Mouse (Mus musculus) liver, adult 2 months (tissue): ENCODE measurements around the gene Rasl11a.

ENCODE experiments used
- CTCF ChIP-seq: fragments of 200-500 bp; IDR thresholded peaks from 2 replicates; pipeline ENCODE4 v1.5.1; 2011; ENCODE audit warnings: low read depth, low read length, control low read depth
- POLR2A ChIP-seq: fragments of 200-500 bp; IDR thresholded peaks from 2 replicates; pipeline ENCODE4 v1.6.1; 2011; ENCODE audit warnings: low read length, control low read depth; ENCODE audit not compliant: insufficient read depth; ENCODE audit errors: extremely low read depth

DNA sequence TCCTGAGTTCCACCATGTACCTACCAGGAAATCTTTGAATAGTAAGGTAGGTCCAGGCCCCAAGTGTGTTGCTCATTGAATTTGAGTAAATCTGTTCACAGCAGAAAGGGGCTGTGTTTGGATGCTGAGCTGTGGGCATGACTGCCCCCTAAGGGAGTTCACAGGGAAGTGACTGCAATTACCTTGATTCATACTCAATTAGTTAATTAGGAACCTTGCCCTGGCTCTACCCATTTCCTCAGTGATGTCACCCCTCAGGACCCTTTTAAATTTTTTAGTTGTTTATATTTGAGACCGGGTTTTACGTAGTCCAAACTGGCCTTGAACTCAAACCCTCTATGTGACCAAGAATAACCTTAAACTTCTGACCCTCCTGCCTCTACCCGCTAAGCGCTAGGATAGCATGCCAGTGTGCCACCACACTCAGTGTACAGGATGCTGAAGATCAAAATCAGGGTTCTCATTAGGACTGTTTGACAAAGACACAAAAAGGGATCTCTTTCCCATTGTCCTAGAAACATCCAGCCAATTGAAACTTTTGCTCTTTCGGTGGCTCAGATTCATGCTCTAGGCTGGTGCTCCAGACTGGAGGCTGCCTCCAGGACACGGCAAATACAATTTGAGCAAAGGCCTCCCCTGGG lies 450 bp upstream of the Rasl11a start:
- TF ChIP-seq CTCF (peak; percentile 31; the same call in 1 of the 2 replicates), POLR2A (no peak)
